28 mouse cellular contexts compared by ENCODE assay signal in genomic region chr5:139338891-139339290, GRCm38 (mm10). TPM values are rescaled to one million over a fixed set of nuclear protein-coding genes. Genes with fewer than 3 reads are reported as not detected.
DNase-seq lines count a peak whose midpoint lies in the region; ATAC-seq lines count a peak whose summit lies in the region.
"Had no signal": no experiment of that assay in that cellular context is flagged by ENCODE, and none has a peak within 500 bp of the region (broad histone marks: within the 10 kb centered on the region; RNA-seq: fewer than 3 reads in every experiment).

No protein-coding gene starts in this region.

- no peak for DNase-seq in embryonic facial prominence, embryonic 10.5 days (ENCODE audit: low spot score)
- DNase-seq in heart, postnatal 14 days, result no peak
- no peak for DNase-seq in kidney, postnatal 14 days
- DNase-seq in liver, result no peak
- DNase-seq: adrenal gland, postnatal 25 days; gastrocnemius, postnatal 36 days; heart, adult 18-20 months; layer of hippocampus, postnatal 36 days; left cerebral cortex, postnatal 4 days; lung, adult 2 months; retina, postnatal 1 day; right cerebral cortex, postnatal 14 days had no signal

- 0 out of 2 replicates have a peak overlapping the region, but pooled peaks have one; percentile 27 for H3K9ac ChIP-seq in embryonic facial prominence, embryonic 13.5 days
- peak overlapping the region; percentile 13; the same call in 1 of the 2 replicates for H3K9ac ChIP-seq in heart, embryonic 14.5 days (ENCODE audit: low read length)
- H3K9ac ChIP-seq in kidney, embryonic 16.5 days (replicated peaks; ENCODE audit: low read length), result peak overlapping the region; percentile 26; the same call in 1 of the 2 replicates
- H3K9ac ChIP-seq in intestine, embryonic 16.5 days (ENCODE audit: low read depth, low read length), result 0 out of 2 replicates have a peak overlapping the region, but pooled peaks have one; percentile 35
- H3K9ac ChIP-seq: hindbrain, embryonic 15.5 days; liver, embryonic 14.5 days; midbrain, embryonic 15.5 days; neural tube, embryonic 15.5 days; stomach, embryonic 15.5 days had no signal

- peaks cover 80% of the 10 kb centered on the region for H3K36me3 ChIP-seq in embryonic facial prominence, embryonic 13.5 days
- H3K36me3 ChIP-seq in embryonic facial prominence, embryonic 10.5 days (replicated peaks), result peaks cover 85% of the 10 kb centered on the region
- peaks cover 68% of the 10 kb centered on the region for H3K36me3 ChIP-seq in heart, embryonic 14.5 days (ENCODE audit: control insufficient read depth, insufficient read depth, low read length)
- peaks cover 40% of the 10 kb centered on the region for H3K36me3 ChIP-seq in kidney, embryonic 16.5 days (ENCODE audit: insufficient read depth, low read length)
- peaks cover 29% of the 10 kb centered on the region for H3K36me3 ChIP-seq in intestine, embryonic 16.5 days (ENCODE audit: control insufficient read depth, insufficient read depth, low read length)

- ATAC-seq in embryonic facial prominence, embryonic 13.5 days (ENCODE audit: insufficient number of reproducible peaks, insufficient read depth, low FRiP score, low TSS enrichment, low read depth), result no peak
- ATAC-seq in heart, embryonic 14.5 days (ENCODE audit: insufficient number of reproducible peaks, insufficient read depth, low FRiP score, low read depth), result no peak
- no peak for ATAC-seq in kidney, embryonic 16.5 days (ENCODE audit: low FRiP score, low TSS enrichment)
- ATAC-seq in intestine, embryonic 16.5 days, result peak; percentile 10; the same call in 1 of the 2 replicates
- ATAC-seq: CD4-positive, CD25-positive, alpha-beta regulatory T cell, adult 4 months; forebrain, embryonic 14.5 days; midbrain, embryonic 15.5 days had no signal

- H3K27me3 ChIP-seq in embryonic facial prominence, embryonic 13.5 days, result no peaks in the 10 kb centered on the region
- H3K27me3 ChIP-seq in embryonic facial prominence, embryonic 10.5 days (replicated peaks; ENCODE audit: low read depth, poor library complexity, severe bottlenecking), result no peaks in the 10 kb centered on the region
- H3K27me3 ChIP-seq in heart, embryonic 14.5 days (ENCODE audit: control insufficient read depth, insufficient read depth, low read length), result no peaks in the 10 kb centered on the region
- no peaks in the 10 kb centered on the region for H3K27me3 ChIP-seq in kidney, embryonic 16.5 days (ENCODE audit: insufficient read depth, low read length)
- no peaks in the 10 kb centered on the region for H3K27me3 ChIP-seq in intestine, embryonic 16.5 days (replicated peaks; ENCODE audit: control insufficient read depth, insufficient read depth, low read length)
- H3K27me3 ChIP-seq: hindbrain, embryonic 15.5 days; midbrain, embryonic 15.5 days; neural tube, embryonic 15.5 days; stomach, embryonic 15.5 days had no signal

- WGBS in embryonic facial prominence, embryonic 13.5 days, result 83% methylated on average over 11 of the region's 11 CpGs
- 88% methylated on average over 11 of the region's 11 CpGs for WGBS in embryonic facial prominence, embryonic 10.5 days
- 75% methylated on average over 11 of the region's 11 CpGs for WGBS in heart, embryonic 14.5 days
- WGBS in kidney, embryonic 16.5 days, result 53% methylated on average over 11 of the region's 11 CpGs
- WGBS in intestine, embryonic 16.5 days, result 74% methylated on average over 11 of the region's 11 CpGs

- no peak overlapping the region for H3K4me2 ChIP-seq in embryonic facial prominence, embryonic 13.5 days
- 0 out of 2 replicates have a peak overlapping the region, but pooled peaks have one; percentile 11 for H3K4me2 ChIP-seq in heart, embryonic 14.5 days (ENCODE audit: low read length)
- no peak overlapping the region for H3K4me2 ChIP-seq in kidney, embryonic 16.5 days (replicated peaks; ENCODE audit: low read depth, low read length)
- no peak overlapping the region for H3K4me2 ChIP-seq in intestine, embryonic 16.5 days (ENCODE audit: low read depth, low read length)
- H3K4me2 ChIP-seq: hindbrain, embryonic 15.5 days; midbrain, embryonic 15.5 days; neural tube, embryonic 15.5 days; stomach, embryonic 15.5 days had no signal

- no peak overlapping the region for H3K27ac ChIP-seq in embryonic facial prominence, embryonic 13.5 days
- H3K27ac ChIP-seq in embryonic facial prominence, embryonic 10.5 days (replicated peaks), result no peak overlapping the region
- H3K27ac ChIP-seq in heart, embryonic 14.5 days (replicated peaks in 1 of 2; ENCODE audit: control insufficient read depth in 1 of 2, insufficient read depth in 1 of 2, low read depth in 2 of 2, low read length in 2 of 2), result 0 out of 4 replicates have a peak overlapping the region, but pooled peaks of 1 of the 2 experiments have one; percentile 7
- H3K27ac ChIP-seq in kidney, embryonic 16.5 days (ENCODE audit: low read length), result no peak overlapping the region
- H3K27ac ChIP-seq in intestine, embryonic 16.5 days (ENCODE audit: low read length), result peak overlapping the region; percentile 35; the same call in 1 of the 2 replicates
- H3K27ac ChIP-seq: hindbrain, embryonic 15.5 days; liver, embryonic 14.5 days; macrophage; midbrain, embryonic 15.5 days; neural tube, embryonic 15.5 days; stomach, embryonic 15.5 days had no signal

- intact Hi-C loops in heart, postnatal 14 days (cut with DNase I), result no loop called here

- H3K9me3 ChIP-seq in embryonic facial prominence, embryonic 13.5 days, result no peaks in the 10 kb centered on the region
- H3K9me3 ChIP-seq in embryonic facial prominence, embryonic 10.5 days, result no peaks in the 10 kb centered on the region
- no peaks in the 10 kb centered on the region for H3K9me3 ChIP-seq in heart, embryonic 14.5 days (ENCODE audit: control insufficient read depth, low read length)
- no peaks in the 10 kb centered on the region for H3K9me3 ChIP-seq in kidney, embryonic 16.5 days (ENCODE audit: low read length)
- H3K9me3 ChIP-seq in intestine, embryonic 16.5 days (ENCODE audit: control insufficient read depth, low read length), result no peaks in the 10 kb centered on the region
- H3K9me3 ChIP-seq: hindbrain, embryonic 15.5 days; midbrain, embryonic 15.5 days; neural tube, embryonic 15.5 days; stomach, embryonic 15.5 days had no signal

- H3K4me1 ChIP-seq in embryonic facial prominence, embryonic 13.5 days, result peaks cover 11% of the 10 kb centered on the region
- H3K4me1 ChIP-seq in embryonic facial prominence, embryonic 10.5 days, result peaks cover 7% of the 10 kb centered on the region
- H3K4me1 ChIP-seq in heart, embryonic 14.5 days (ENCODE audit: control insufficient read depth in 2 of 2, insufficient read depth in 2 of 2, low read length in 2 of 2), result peaks cover 19 to 28% of the 10 kb centered on the region in 2 experiments
- peaks cover 22% of the 10 kb centered on the region for H3K4me1 ChIP-seq in kidney, embryonic 16.5 days (ENCODE audit: insufficient read depth, low read length)
- peaks cover 14% of the 10 kb centered on the region for H3K4me1 ChIP-seq in intestine, embryonic 16.5 days (ENCODE audit: control insufficient read depth, insufficient read depth, low read length)

- no peak overlapping the region for H3K4me3 ChIP-seq in embryonic facial prominence, embryonic 13.5 days
- no peak overlapping the region for H3K4me3 ChIP-seq in embryonic facial prominence, embryonic 10.5 days
- H3K4me3 ChIP-seq in heart, embryonic 14.5 days (ENCODE audit: control insufficient read depth in 1 of 2, insufficient read depth in 1 of 2, low read depth in 1 of 2, low read length in 2 of 2), result no peak overlapping the region
- no peak overlapping the region for H3K4me3 ChIP-seq in kidney, embryonic 16.5 days (ENCODE audit: low read length)
- no peak overlapping the region for H3K4me3 ChIP-seq in intestine, embryonic 16.5 days (ENCODE audit: low read length)
- H3K4me3 ChIP-seq: hindbrain, embryonic 15.5 days; midbrain, embryonic 15.5 days; neural tube, embryonic 15.5 days; stomach, embryonic 15.5 days had no signal

RNA-seq across cellular contexts. Expression of gene Cox19, which starts 12.3 kb away (rescaled TPM):
- 88.4 and 108 TPM in 2 replicates for polyA plus RNA-seq in embryonic facial prominence, embryonic 13.5 days (2015; fragmentation: Nextera tagmentation; extraction: Ambion mirVana)
- 116 and 122 TPM in 2 replicates for polyA plus RNA-seq in embryonic facial prominence, embryonic 10.5 days (2016; fragmentation: Nextera tagmentation; extraction: Ambion mirVana)
- polyA plus RNA-seq in heart, embryonic 14.5 days (2014; fragmentation: Nextera tagmentation; extraction: Ambion mirVana), result 89.4 and 91.8 TPM in 2 replicates
- 10 to 100 TPM; 78.6 to 85.9 TPM for total RNA-seq in heart, postnatal 14 days (2021)
- 99.3 and 104 TPM in 2 replicates for polyA plus RNA-seq in kidney, embryonic 16.5 days (2015; fragmentation: Nextera tagmentation; extraction: Ambion mirVana)
- 183 and 195 TPM in 2 replicates for polyA plus RNA-seq in intestine, embryonic 16.5 days (2015; fragmentation: Nextera tagmentation; extraction: Ambion mirVana)

RNA-seq across cellular contexts. Expression of gene Adap1, which starts 13.5 kb away (rescaled TPM):
- polyA plus RNA-seq in embryonic facial prominence, embryonic 13.5 days (2015; fragmentation: Nextera tagmentation; extraction: Ambion mirVana), result 0.61 and 0.63 TPM in 2 replicates
- polyA plus RNA-seq in embryonic facial prominence, embryonic 10.5 days (2016; fragmentation: Nextera tagmentation; extraction: Ambion mirVana), result 0.51 and 0.54 TPM in 2 replicates
- 1.8 and 2.3 TPM in 2 replicates for polyA plus RNA-seq in heart, embryonic 14.5 days (2014; fragmentation: Nextera tagmentation; extraction: Ambion mirVana)
- 1 to 10 TPM; 1.5 to 1.6 TPM for total RNA-seq in heart, postnatal 14 days (2021)
- 1.1 and 1.7 TPM in 2 replicates for polyA plus RNA-seq in kidney, embryonic 16.5 days (2015; fragmentation: Nextera tagmentation; extraction: Ambion mirVana)
- polyA plus RNA-seq in intestine, embryonic 16.5 days (2015; fragmentation: Nextera tagmentation; extraction: Ambion mirVana), result 5.3 and 6.3 TPM in 2 replicates

RNA-seq across cellular contexts. Expression of gene Cyp2w1, which starts 13.5 kb away (rescaled TPM):
- polyA plus RNA-seq in embryonic facial prominence, embryonic 13.5 days (2015; fragmentation: Nextera tagmentation; extraction: Ambion mirVana), result 12.8 and 17.0 TPM in 2 replicates
- not detected in 2 replicates for polyA plus RNA-seq in embryonic facial prominence, embryonic 10.5 days (2016; fragmentation: Nextera tagmentation; extraction: Ambion mirVana)
- polyA plus RNA-seq in heart, embryonic 14.5 days (2014; fragmentation: Nextera tagmentation; extraction: Ambion mirVana), result not detected in 2 replicates
- not detected for total RNA-seq in heart, postnatal 14 days (2021)
- polyA plus RNA-seq in kidney, embryonic 16.5 days (2015; fragmentation: Nextera tagmentation; extraction: Ambion mirVana), result not detected in 2 replicates
- polyA plus RNA-seq in intestine, embryonic 16.5 days (2015; fragmentation: Nextera tagmentation; extraction: Ambion mirVana), result 33.9 and 44.0 TPM in 2 replicates
- total RNA-seq: adrenal gland, adult 18-20 months; adrenal gland, postnatal 25 days; gastrocnemius, postnatal 36 days; heart, adult 18-20 months; hematopoietic stem cell, adult 5-6 weeks; layer of hippocampus, adult 8-10 months; layer of hippocampus, postnatal 36 days; left cerebral cortex, postnatal 4 days; megakaryocyte-erythroid progenitor cell, adult 5-6 weeks had no signal
- polyA plus RNA-seq: CD4-positive, CD25-positive, alpha-beta regulatory T cell, adult 4 months; forebrain, embryonic 14.5 days; hindbrain, embryonic 15.5 days; macrophage; neural tube, embryonic 15.5 days had no signal

RNA-seq across cellular contexts. Expression of gene Gpr146, which starts 38.6 kb away (rescaled TPM):
- polyA plus RNA-seq in embryonic facial prominence, embryonic 13.5 days (2015; fragmentation: Nextera tagmentation; extraction: Ambion mirVana), result 1.7 and 2.5 TPM in 2 replicates
- 1.7 and 2.5 TPM in 2 replicates for polyA plus RNA-seq in embryonic facial prominence, embryonic 10.5 days (2016; fragmentation: Nextera tagmentation; extraction: Ambion mirVana)
- polyA plus RNA-seq in heart, embryonic 14.5 days (2014; fragmentation: Nextera tagmentation; extraction: Ambion mirVana), result 9.3 and 9.5 TPM in 2 replicates
- 10 to 100 TPM; 41.8 to 46.5 TPM for total RNA-seq in heart, postnatal 14 days (2021)
- polyA plus RNA-seq in kidney, embryonic 16.5 days (2015; fragmentation: Nextera tagmentation; extraction: Ambion mirVana), result 6.6 and 6.7 TPM in 2 replicates
- 2.3 and 2.5 TPM in 2 replicates for polyA plus RNA-seq in intestine, embryonic 16.5 days (2015; fragmentation: Nextera tagmentation; extraction: Ambion mirVana)

Comparison
In these comparisons a context has a peak if more than half of its experiments do, and no peak if none do; other contexts are left out.
1. RNA of gene Cyp2w1, which starts 13.5 kb away (polyA plus RNA-seq): 33.9 to 44.0 TPM in intestine, embryonic 16.5 days and 12.8 to 17.0 TPM in embryonic facial prominence, embryonic 13.5 days; not detected in heart, embryonic 14.5 days, not detected in embryonic facial prominence, embryonic 10.5 days and not detected in kidney, embryonic 16.5 days; every median in the first group is over 10 times any median in the second.
2. Peak in every context shown above with its lines, with median percentiles within 50 percentile points of each other: H3K9ac ChIP-seq.